Comparison of ENCODE assay signal across 26 mouse cellular contexts in genomic region chr8:60277211-60277801, GRCm38 (mm10).
A peak's percentile ranks its signal among the peaks of the same experiment; 100 is the strongest.
DNase-seq lines count a peak whose midpoint lies in the region; ATAC-seq and TF ChIP-seq lines count a peak whose summit lies in the region.
"Had no signal": no experiment of that assay in that cellular context is flagged by ENCODE, and none has a peak within 500 bp of the region (broad histone marks: within the 10 kb centered on the region; RNA-seq: fewer than 3 reads in every experiment).

No protein-coding gene starts in this region.

- H3K9ac ChIP-seq in midbrain, embryonic 16.5 days (ENCODE audit: low read depth, low read length), result no peak overlapping the region
- H3K9ac ChIP-seq in midbrain, postnatal 0 days (replicated peaks; ENCODE audit: low read length, poor library complexity, severe bottlenecking), result no peak overlapping the region
- H3K9ac ChIP-seq: embryonic facial prominence, embryonic 12.5 days; embryonic facial prominence, embryonic 15.5 days; heart, embryonic 12.5 days; heart, embryonic 15.5 days; hindbrain, embryonic 14.5 days had no signal

- no peak for TF ChIP-seq CTCF in midbrain, postnatal 0 days (IDR thresholded peaks at IDR 0.05)
- no peak for TF ChIP-seq CTCF in brain, embryonic 14.5 days (IDR thresholded peaks at IDR 0.05; ENCODE audit: borderline replicate concordance, extremely low read depth, insufficient read depth, insufficient read length)

- no peak overlapping the region for H3K4me2 ChIP-seq in midbrain, embryonic 16.5 days (ENCODE audit: low read length)
- no peak overlapping the region for H3K4me2 ChIP-seq in midbrain, postnatal 0 days (ENCODE audit: low read depth, low read length, poor library complexity, severe bottlenecking)
- H3K4me2 ChIP-seq: embryonic facial prominence, embryonic 12.5 days; embryonic facial prominence, embryonic 15.5 days; heart, embryonic 12.5 days; heart, embryonic 15.5 days; hindbrain, embryonic 14.5 days had no signal

- H3K4me3 ChIP-seq in midbrain, embryonic 16.5 days (ENCODE audit: low read depth, low read length), result no peak overlapping the region
- no peak overlapping the region for H3K4me3 ChIP-seq in midbrain, postnatal 0 days (ENCODE audit: low read depth, low read length)
- H3K4me3 ChIP-seq: embryonic facial prominence, embryonic 12.5 days; embryonic facial prominence, embryonic 15.5 days; gastrocnemius, adult 2 months; heart, embryonic 12.5 days; heart, embryonic 15.5 days; hindbrain, embryonic 10.5 days had no signal

- ATAC-seq in frontal cortex, adult (ENCODE audit: low TSS enrichment), result peak; percentile 52; the same call in 1 of the 2 replicates
- peak; percentile 66 for ATAC-seq in midbrain, embryonic 16.5 days
- ATAC-seq in midbrain, postnatal 0 days (ENCODE audit: low FRiP score), result no peak
- ATAC-seq: CD4-positive, CD25-positive, alpha-beta regulatory T cell, adult 4 months; hindbrain, postnatal 0 days; inflammation-experienced regulatory T-cells, adult 6 months; intestine, embryonic 16.5 days had no signal

- 21% methylated on average over 2 of the region's 2 CpGs for WGBS in midbrain, embryonic 16.5 days
- 16% methylated on average over 2 of the region's 2 CpGs for WGBS in midbrain, postnatal 0 days

- H3K27ac ChIP-seq in midbrain, embryonic 16.5 days (ENCODE audit: low read length), result peak overlapping the region; percentile 28; the same call in 1 of the 2 replicates
- no peak overlapping the region for H3K27ac ChIP-seq in midbrain, postnatal 0 days (ENCODE audit: low read depth, low read length)
- H3K27ac ChIP-seq: embryonic facial prominence, embryonic 12.5 days; embryonic facial prominence, embryonic 15.5 days; gastrocnemius, adult 2 months; heart, embryonic 15.5 days; hindbrain, embryonic 10.5 days; hindbrain, embryonic 14.5 days; hindbrain, postnatal 0 days had no signal

- no peaks in the 10 kb centered on the region for H3K27me3 ChIP-seq in midbrain, embryonic 16.5 days (ENCODE audit: control insufficient read depth, insufficient read depth, low read depth, low read length)
- no peaks in the 10 kb centered on the region for H3K27me3 ChIP-seq in midbrain, postnatal 0 days (ENCODE audit: insufficient read depth, low read length)
- H3K27me3 ChIP-seq: embryonic facial prominence, embryonic 12.5 days; embryonic facial prominence, embryonic 15.5 days; heart, embryonic 12.5 days; heart, embryonic 15.5 days had no signal

- no peaks in the 10 kb centered on the region for H3K9me3 ChIP-seq in midbrain, embryonic 16.5 days (replicated peaks; ENCODE audit: control insufficient read depth, low read length, poor library complexity, severe bottlenecking)
- H3K9me3 ChIP-seq in midbrain, postnatal 0 days (ENCODE audit: low read length), result no peaks in the 10 kb centered on the region
- H3K9me3 ChIP-seq: embryonic facial prominence, embryonic 12.5 days; embryonic facial prominence, embryonic 15.5 days; heart, embryonic 12.5 days; heart, embryonic 15.5 days; hindbrain, embryonic 10.5 days had no signal

- no peaks in the 10 kb centered on the region for H3K36me3 ChIP-seq in midbrain, embryonic 16.5 days (ENCODE audit: control insufficient read depth, insufficient read depth, low read length)
- no peaks in the 10 kb centered on the region for H3K36me3 ChIP-seq in midbrain, postnatal 0 days (ENCODE audit: insufficient read depth, low read length)
- H3K36me3 ChIP-seq: embryonic facial prominence, embryonic 12.5 days; embryonic facial prominence, embryonic 15.5 days; heart, embryonic 12.5 days; heart, embryonic 15.5 days; hindbrain, embryonic 10.5 days had no signal

- H3K4me1 ChIP-seq in midbrain, embryonic 16.5 days (ENCODE audit: control insufficient read depth, insufficient read depth, low read length), result no peaks in the 10 kb centered on the region; the same call in 1 of the 2 replicates
- H3K4me1 ChIP-seq in midbrain, postnatal 0 days (ENCODE audit: insufficient read depth, low read length), result no peaks in the 10 kb centered on the region
- H3K4me1 ChIP-seq: embryonic facial prominence, embryonic 12.5 days; embryonic facial prominence, embryonic 15.5 days; heart, embryonic 12.5 days; heart, embryonic 15.5 days; hindbrain, embryonic 10.5 days had no signal

- TF ChIP-seq POLR2A in brain, embryonic 14.5 days (IDR thresholded peaks at IDR 0.05; ENCODE audit: borderline replicate concordance, extremely low read depth, insufficient read depth, insufficient read length, poor library complexity, severe bottlenecking), result no peak

- no peak for DNase-seq in frontal cortex, postnatal 25 days (ENCODE audit: low spot score in 2 of 2)
- DNase-seq in midbrain, postnatal 0 days (ENCODE audit: low spot score), result no peak
- peak; percentile 68 for DNase-seq in brain, embryonic 14.5 days (ENCODE audit: low read depth)
- DNase-seq in cerebellum, adult 18-20 months, result no peak
- DNase-seq: adrenal gland, adult 2 months; adrenal gland, postnatal 14 days; cerebellum, adult 2 months; cerebellum, adult 9-11 months; cerebellum, postnatal 25 days; gastrocnemius, adult 2 months; gastrocnemius, postnatal 14 days; heart, adult 18-20 months; heart, postnatal 10 days; heart, postnatal 36 days had no signal
